Mouse (Mus musculus): ENCODE measurements around the gene Gm21312. TPM values are rescaled to one million over a fixed set of nuclear protein-coding genes. Genes with fewer than 3 reads are reported as not detected.
"Not testable (repeated sequence)": the region's sequence is repeated elsewhere in the genome, so short reads cannot be mapped to it uniquely, and the experiment has no call there.

Gm21312 gene
- not detected in 2 replicates for polyA plus RNA-seq (2014; fragmentation: Nextera tagmentation; extraction: Ambion mirVana)

DNA sequence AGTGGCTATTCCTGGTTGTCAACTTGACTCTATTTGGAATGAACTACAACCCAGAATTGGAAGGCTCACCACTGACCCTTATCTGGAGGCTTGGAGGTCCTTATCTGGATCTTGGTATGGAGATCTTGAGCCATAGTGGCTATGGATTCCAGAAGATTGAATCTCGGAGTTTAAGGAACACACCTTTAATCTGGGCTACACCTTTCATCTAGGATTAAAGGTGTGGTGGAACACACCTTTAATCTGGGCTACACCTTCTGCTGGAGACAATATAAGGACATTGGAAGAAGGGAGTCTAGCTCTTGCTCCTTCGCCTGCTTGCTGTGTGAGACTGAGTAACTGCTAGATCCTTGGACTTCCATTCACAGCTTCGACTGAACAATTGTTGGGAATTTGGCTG lies at the start of gene Gm21312:
Gene Gm21312, plus strand, starts transcription at position 301 of the 400 bp plus-strand sequence.
- H3K9me3 ChIP-seq (ENCODE audit: control insufficient read depth, low read length); H3K4me1 ChIP-seq (ENCODE audit: control insufficient read depth in 2 of 2, insufficient read depth in 2 of 2, low read length in 2 of 2); H3K27me3 ChIP-seq (ENCODE audit: control insufficient read depth, insufficient read depth, low read length); H3K4me2 ChIP-seq (ENCODE audit: low read length); H3K36me3 ChIP-seq (ENCODE audit: control insufficient read depth, insufficient read depth, low read length); H3K27ac ChIP-seq (replicated peaks in 1 of 2; ENCODE audit: control insufficient read depth in 1 of 2, insufficient read depth in 1 of 2, low read depth in 2 of 2, low read length in 2 of 2); H3K9ac ChIP-seq (ENCODE audit: low read length); ATAC-seq (ENCODE audit: insufficient number of reproducible peaks, insufficient read depth, low FRiP score, low read depth); H3K4me3 ChIP-seq (ENCODE audit: control insufficient read depth in 1 of 2, insufficient read depth in 1 of 2, low read depth in 1 of 2, low read length in 2 of 2): not testable (repeated sequence)
- WGBS = no CpG with 5 or more reads among the region's 3 CpGs

DNA sequence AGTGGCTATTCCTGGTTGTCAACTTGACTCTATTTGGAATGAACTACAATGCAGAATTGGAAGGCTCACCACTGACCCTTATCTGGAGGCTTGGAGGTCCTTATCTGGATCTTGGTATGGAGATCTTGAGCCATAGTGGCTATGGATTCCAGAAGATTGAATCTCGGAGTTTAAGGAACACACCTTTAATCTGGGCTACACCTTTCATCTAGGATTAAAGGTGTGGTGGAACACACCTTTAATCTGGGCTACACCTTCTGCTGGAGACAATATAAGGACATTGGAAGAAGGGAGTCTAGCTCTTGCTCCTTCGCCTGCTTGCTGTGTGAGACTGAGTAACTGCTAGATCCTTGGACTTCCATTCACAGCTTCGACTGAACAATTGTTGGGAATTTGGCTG lies 34.1 kb upstream of the Gm21312 start, which contains the start of gene Gm21293:
Gene Gm21293, plus strand, starts transcription at position 301 of the 400 bp plus-strand sequence.
- not testable (repeated sequence) for H3K27me3 ChIP-seq (ENCODE audit: control insufficient read depth, insufficient read depth, low read length); H3K4me1 ChIP-seq (ENCODE audit: control insufficient read depth in 2 of 2, insufficient read depth in 2 of 2, low read length in 2 of 2); H3K36me3 ChIP-seq (ENCODE audit: control insufficient read depth, insufficient read depth, low read length); H3K4me3 ChIP-seq (ENCODE audit: control insufficient read depth in 1 of 2, insufficient read depth in 1 of 2, low read depth in 1 of 2, low read length in 2 of 2); H3K9me3 ChIP-seq (ENCODE audit: control insufficient read depth, low read length); H3K9ac ChIP-seq (ENCODE audit: low read length); H3K27ac ChIP-seq (replicated peaks in 1 of 2; ENCODE audit: control insufficient read depth in 1 of 2, insufficient read depth in 1 of 2, low read depth in 2 of 2, low read length in 2 of 2); H3K4me2 ChIP-seq (ENCODE audit: low read length); ATAC-seq (ENCODE audit: insufficient number of reproducible peaks, insufficient read depth, low FRiP score, low read depth)
- WGBS = no CpG with 5 or more reads among the region's 3 CpGs

DNA sequence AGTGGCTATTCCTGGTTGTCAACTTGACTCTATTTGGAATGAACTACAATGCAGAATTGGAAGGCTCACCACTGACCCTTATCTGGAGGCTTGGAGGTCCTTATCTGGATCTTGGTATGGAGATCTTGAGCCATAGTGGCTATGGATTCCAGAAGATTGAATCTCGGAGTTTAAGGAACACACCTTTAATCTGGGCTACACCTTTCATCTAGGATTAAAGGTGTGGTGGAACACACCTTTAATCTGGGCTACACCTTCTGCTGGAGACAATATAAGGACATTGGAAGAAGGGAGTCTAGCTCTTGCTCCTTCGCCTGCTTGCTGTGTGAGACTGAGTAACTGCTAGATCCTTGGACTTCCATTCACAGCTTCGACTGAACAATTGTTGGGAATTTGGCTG lies 25.6 kb upstream of the Gm21312 start, which contains the start of gene Gm6763:
Gene Gm6763, plus strand, starts transcription at position 301 of the 400 bp plus-strand sequence.
- H3K9ac ChIP-seq (ENCODE audit: low read length); H3K9me3 ChIP-seq (ENCODE audit: control insufficient read depth, low read length); H3K36me3 ChIP-seq (ENCODE audit: control insufficient read depth, insufficient read depth, low read length); H3K27ac ChIP-seq (replicated peaks in 1 of 2; ENCODE audit: control insufficient read depth in 1 of 2, insufficient read depth in 1 of 2, low read depth in 2 of 2, low read length in 2 of 2); ATAC-seq (ENCODE audit: insufficient number of reproducible peaks, insufficient read depth, low FRiP score, low read depth); H3K4me3 ChIP-seq (ENCODE audit: control insufficient read depth in 1 of 2, insufficient read depth in 1 of 2, low read depth in 1 of 2, low read length in 2 of 2); H3K27me3 ChIP-seq (ENCODE audit: control insufficient read depth, insufficient read depth, low read length); H3K4me1 ChIP-seq (ENCODE audit: control insufficient read depth in 2 of 2, insufficient read depth in 2 of 2, low read length in 2 of 2); H3K4me2 ChIP-seq (ENCODE audit: low read length): not testable (repeated sequence)
- no CpG with 5 or more reads among the region's 3 CpGs for WGBS

DNA sequence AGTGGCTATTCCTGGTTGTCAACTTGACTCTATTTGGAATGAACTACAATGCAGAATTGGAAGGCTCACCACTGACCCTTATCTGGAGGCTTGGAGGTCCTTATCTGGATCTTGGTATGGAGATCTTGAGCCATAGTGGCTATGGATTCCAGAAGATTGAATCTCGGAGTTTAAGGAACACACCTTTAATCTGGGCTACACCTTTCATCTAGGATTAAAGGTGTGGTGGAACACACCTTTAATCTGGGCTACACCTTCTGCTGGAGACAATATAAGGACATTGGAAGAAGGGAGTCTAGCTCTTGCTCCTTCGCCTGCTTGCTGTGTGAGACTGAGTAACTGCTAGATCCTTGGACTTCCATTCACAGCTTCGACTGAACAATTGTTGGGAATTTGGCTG lies 17.1 kb upstream of the Gm21312 start, which contains the start of gene Gm8764:
Gene Gm8764, plus strand, starts transcription at position 301 of the 400 bp plus-strand sequence.
- no CpG with 5 or more reads among the region's 3 CpGs for WGBS
- H3K4me3 ChIP-seq (ENCODE audit: control insufficient read depth in 1 of 2, insufficient read depth in 1 of 2, low read depth in 1 of 2, low read length in 2 of 2); H3K9me3 ChIP-seq (ENCODE audit: control insufficient read depth, low read length); H3K4me1 ChIP-seq (ENCODE audit: control insufficient read depth in 2 of 2, insufficient read depth in 2 of 2, low read length in 2 of 2); H3K9ac ChIP-seq (ENCODE audit: low read length); H3K36me3 ChIP-seq (ENCODE audit: control insufficient read depth, insufficient read depth, low read length); H3K27ac ChIP-seq (replicated peaks in 1 of 2; ENCODE audit: control insufficient read depth in 1 of 2, insufficient read depth in 1 of 2, low read depth in 2 of 2, low read length in 2 of 2); ATAC-seq (ENCODE audit: insufficient number of reproducible peaks, insufficient read depth, low FRiP score, low read depth); H3K27me3 ChIP-seq (ENCODE audit: control insufficient read depth, insufficient read depth, low read length); H3K4me2 ChIP-seq (ENCODE audit: low read length): not testable (repeated sequence)

DNA sequence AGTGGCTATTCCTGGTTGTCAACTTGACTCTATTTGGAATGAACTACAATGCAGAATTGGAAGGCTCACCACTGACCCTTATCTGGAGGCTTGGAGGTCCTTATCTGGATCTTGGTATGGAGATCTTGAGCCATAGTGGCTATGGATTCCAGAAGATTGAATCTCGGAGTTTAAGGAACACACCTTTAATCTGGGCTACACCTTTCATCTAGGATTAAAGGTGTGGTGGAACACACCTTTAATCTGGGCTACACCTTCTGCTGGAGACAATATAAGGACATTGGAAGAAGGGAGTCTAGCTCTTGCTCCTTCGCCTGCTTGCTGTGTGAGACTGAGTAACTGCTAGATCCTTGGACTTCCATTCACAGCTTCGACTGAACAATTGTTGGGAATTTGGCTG lies 8.6 kb upstream of the Gm21312 start, which contains the start of gene Gm21304:
Gene Gm21304, plus strand, starts transcription at position 301 of the 400 bp plus-strand sequence.
- no CpG with 5 or more reads among the region's 3 CpGs for WGBS
- H3K27ac ChIP-seq (replicated peaks in 1 of 2; ENCODE audit: control insufficient read depth in 1 of 2, insufficient read depth in 1 of 2, low read depth in 2 of 2, low read length in 2 of 2); H3K9me3 ChIP-seq (ENCODE audit: control insufficient read depth, low read length); H3K9ac ChIP-seq (ENCODE audit: low read length); H3K4me2 ChIP-seq (ENCODE audit: low read length); ATAC-seq (ENCODE audit: insufficient number of reproducible peaks, insufficient read depth, low FRiP score, low read depth); H3K27me3 ChIP-seq (ENCODE audit: control insufficient read depth, insufficient read depth, low read length); H3K36me3 ChIP-seq (ENCODE audit: control insufficient read depth, insufficient read depth, low read length); H3K4me1 ChIP-seq (ENCODE audit: control insufficient read depth in 2 of 2, insufficient read depth in 2 of 2, low read length in 2 of 2); H3K4me3 ChIP-seq (ENCODE audit: control insufficient read depth in 1 of 2, insufficient read depth in 1 of 2, low read depth in 1 of 2, low read length in 2 of 2): not testable (repeated sequence)

DNA sequence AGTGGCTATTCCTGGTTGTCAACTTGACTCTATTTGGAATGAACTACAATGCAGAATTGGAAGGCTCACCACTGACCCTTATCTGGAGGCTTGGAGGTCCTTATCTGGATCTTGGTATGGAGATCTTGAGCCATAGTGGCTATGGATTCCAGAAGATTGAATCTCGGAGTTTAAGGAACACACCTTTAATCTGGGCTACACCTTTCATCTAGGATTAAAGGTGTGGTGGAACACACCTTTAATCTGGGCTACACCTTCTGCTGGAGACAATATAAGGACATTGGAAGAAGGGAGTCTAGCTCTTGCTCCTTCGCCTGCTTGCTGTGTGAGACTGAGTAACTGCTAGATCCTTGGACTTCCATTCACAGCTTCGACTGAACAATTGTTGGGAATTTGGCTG lies 8.4 kb downstream of the Gm21312 start, which contains the start of gene Gm20765:
Gene Gm20765, plus strand, starts transcription at position 301 of the 400 bp plus-strand sequence.
- no CpG with 5 or more reads among the region's 3 CpGs for WGBS
- H3K27ac ChIP-seq (replicated peaks in 1 of 2; ENCODE audit: control insufficient read depth in 1 of 2, insufficient read depth in 1 of 2, low read depth in 2 of 2, low read length in 2 of 2); H3K4me1 ChIP-seq (ENCODE audit: control insufficient read depth in 2 of 2, insufficient read depth in 2 of 2, low read length in 2 of 2); ATAC-seq (ENCODE audit: insufficient number of reproducible peaks, insufficient read depth, low FRiP score, low read depth); H3K36me3 ChIP-seq (ENCODE audit: control insufficient read depth, insufficient read depth, low read length); H3K4me2 ChIP-seq (ENCODE audit: low read length); H3K27me3 ChIP-seq (ENCODE audit: control insufficient read depth, insufficient read depth, low read length); H3K4me3 ChIP-seq (ENCODE audit: control insufficient read depth in 1 of 2, insufficient read depth in 1 of 2, low read depth in 1 of 2, low read length in 2 of 2); H3K9ac ChIP-seq (ENCODE audit: low read length); H3K9me3 ChIP-seq (ENCODE audit: control insufficient read depth, low read length): not testable (repeated sequence)

DNA sequence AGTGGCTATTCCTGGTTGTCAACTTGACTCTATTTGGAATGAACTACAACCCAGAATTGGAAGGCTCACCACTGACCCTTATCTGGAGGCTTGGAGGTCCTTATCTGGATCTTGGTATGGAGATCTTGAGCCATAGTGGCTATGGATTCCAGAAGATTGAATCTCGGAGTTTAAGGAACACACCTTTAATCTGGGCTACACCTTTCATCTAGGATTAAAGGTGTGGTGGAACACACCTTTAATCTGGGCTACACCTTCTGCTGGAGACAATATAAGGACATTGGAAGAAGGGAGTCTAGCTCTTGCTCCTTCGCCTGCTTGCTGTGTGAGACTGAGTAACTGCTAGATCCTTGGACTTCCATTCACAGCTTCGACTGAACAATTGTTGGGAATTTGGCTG lies 16.9 kb downstream of the Gm21312 start, which contains the start of gene Gm4340:
Gene Gm4340, plus strand, starts transcription at position 301 of the 400 bp plus-strand sequence.
- not testable (repeated sequence) for H3K4me2 ChIP-seq (ENCODE audit: low read length); H3K9me3 ChIP-seq (ENCODE audit: control insufficient read depth, low read length); H3K27ac ChIP-seq (replicated peaks in 1 of 2; ENCODE audit: control insufficient read depth in 1 of 2, insufficient read depth in 1 of 2, low read depth in 2 of 2, low read length in 2 of 2); H3K4me1 ChIP-seq (ENCODE audit: control insufficient read depth in 2 of 2, insufficient read depth in 2 of 2, low read length in 2 of 2); H3K4me3 ChIP-seq (ENCODE audit: control insufficient read depth in 1 of 2, insufficient read depth in 1 of 2, low read depth in 1 of 2, low read length in 2 of 2); H3K36me3 ChIP-seq (ENCODE audit: control insufficient read depth, insufficient read depth, low read length); H3K9ac ChIP-seq (ENCODE audit: low read length); ATAC-seq (ENCODE audit: insufficient number of reproducible peaks, insufficient read depth, low FRiP score, low read depth); H3K27me3 ChIP-seq (ENCODE audit: control insufficient read depth, insufficient read depth, low read length)
- no CpG with 5 or more reads among the region's 3 CpGs for WGBS

DNA sequence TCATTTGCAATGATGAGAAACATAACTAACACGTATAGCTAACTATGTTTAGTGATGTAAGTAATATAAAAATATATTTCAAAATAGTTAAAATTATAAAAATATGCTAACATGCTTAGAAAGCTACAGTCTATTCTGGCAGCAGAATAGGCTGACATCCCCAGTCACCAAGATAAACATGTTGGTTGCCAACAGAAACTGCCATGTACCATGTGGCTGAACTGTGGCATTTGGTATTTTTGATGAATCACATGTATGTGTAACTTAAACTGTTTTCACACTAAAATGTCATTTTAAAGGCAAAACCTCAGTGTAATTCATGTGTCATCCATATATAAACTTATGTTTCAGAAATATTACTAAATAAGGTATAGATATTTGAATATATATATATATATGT lies 32.8 kb downstream of the Gm21312 start:
- Histone ChIP-seq H3K4me3 (ENCODE audit: control insufficient read depth in 1 of 2, insufficient read depth in 1 of 2, low read depth in 1 of 2, low read length in 2 of 2) (no peak overlapping the region), H3K4me2 (ENCODE audit: low read length) (no peak overlapping the region), H3K9ac (ENCODE audit: low read length) (no peak overlapping the region), H3K27ac (replicated peaks in 1 of 2; ENCODE audit: control insufficient read depth in 1 of 2, insufficient read depth in 1 of 2, low read depth in 2 of 2, low read length in 2 of 2) (no peak overlapping the region), H3K9me3 (ENCODE audit: control insufficient read depth, low read length) (no peaks in the 10 kb centered on the region), H3K4me1 (ENCODE audit: control insufficient read depth in 2 of 2, insufficient read depth in 2 of 2, low read length in 2 of 2) (no peaks in the 10 kb centered on the region), H3K27me3 (ENCODE audit: control insufficient read depth, insufficient read depth, low read length) (no peaks in the 10 kb centered on the region), H3K36me3 (ENCODE audit: control insufficient read depth, insufficient read depth, low read length) (no peaks in the 10 kb centered on the region)
- no peak for ATAC-seq (ENCODE audit: insufficient number of reproducible peaks, insufficient read depth, low FRiP score, low read depth)
- 71% methylated on average over 1 of the region's 1 CpGs for WGBS

Data from heart, embryonic 14.5 days (tissue).